ENCODE assay signal across 7 mouse cellular contexts in genomic region chr17:45474669-45475465, GRCm38 (mm10). TPM values are rescaled to one million over a fixed set of nuclear protein-coding genes. Genes with fewer than 3 reads are reported as not detected.
A peak's percentile ranks its signal among the peaks of the same experiment; 100 is the strongest.
DNase-seq lines count a peak whose midpoint lies in the region; ATAC-seq lines count a peak whose summit lies in the region.

Spats1 (minus strand) TSS chr17:45475415.

- ATAC-seq in intestine, embryonic 14.5 days (replicated peaks; ENCODE audit: low FRiP score, low TSS enrichment, low read depth): peak; percentile 65; the same call in 1 of the 2 replicates
- ATAC-seq in megakaryocyte progenitor cell, adult 5-6 weeks (replicated peaks; ENCODE audit: poor library complexity): peak; percentile 74

- H3K27ac ChIP-seq in intestine, embryonic 14.5 days (ENCODE audit: low read depth): no peak within 1 kb of the TSS

- peak within 1 kb of the TSS; percentile 36 for H3K4me3 ChIP-seq in intestine, embryonic 14.5 days (ENCODE audit: low read depth, low read length)

- H3K36me3 ChIP-seq in intestine, embryonic 14.5 days (ENCODE audit: control insufficient read depth, insufficient read depth, low read length): no peaks in the 10 kb centered on the region

- WGBS in intestine, embryonic 14.5 days: 4% methylated on average over 30 of the region's 30 CpGs

- intact Hi-C loops in left cerebral cortex, postnatal 10 days (cut with DNase I): no loop called here

- peak within 1 kb of the TSS; percentile 32; the same call in 1 of the 2 replicates for H3K9ac ChIP-seq in intestine, embryonic 14.5 days (ENCODE audit: low read length)

- H3K4me2 ChIP-seq in intestine, embryonic 14.5 days (ENCODE audit: low read length): peak within 1 kb of the TSS; percentile 58

- DNase-seq in adrenal gland, adult 8-10 months: peak; percentile 35
- DNase-seq in cerebellum, postnatal 4 days (ENCODE audit: low spot score in 2 of 2): peak; percentile 51 to 76
- peak; percentile 6 to 20 for DNase-seq in gastrocnemius, adult 8-10 months (ENCODE audit: low spot score in 2 of 2)
- peak; percentile 73 for DNase-seq in intestine, embryonic 14.5 days (ENCODE audit: low spot score)
- DNase-seq in left cerebral cortex, postnatal 10 days (ENCODE audit: extremely low spot score in 1 of 2, low spot score in 2 of 2): peak; percentile 86 to 90
- peak; percentile 85 for DNase-seq in right cerebral cortex, postnatal 14 days

- H3K4me1 ChIP-seq in intestine, embryonic 14.5 days (replicated peaks; ENCODE audit: control insufficient read depth, insufficient read depth, low read length): no peaks in the 10 kb centered on the region; the same call in 1 of the 2 replicates

- no peaks in the 10 kb centered on the region for H3K9me3 ChIP-seq in intestine, embryonic 14.5 days (ENCODE audit: control insufficient read depth, low read length)

- H3K27me3 ChIP-seq in intestine, embryonic 14.5 days (replicated peaks; ENCODE audit: control insufficient read depth, insufficient read depth, low read length): peaks cover 28% of the 10 kb centered on the region

RNA-seq across cellular contexts. Expression of gene Spats1, which starts in this region (rescaled TPM):
- under 1 TPM in 2 of 4 experiments, not detected in 2; 0.17 to 0.24 TPM for total RNA-seq in adrenal gland, adult 8-10 months (2022)
- total RNA-seq in gastrocnemius, adult 8-10 months (2022): not detected
- 0.59 and 0.65 TPM in 2 replicates for polyA plus RNA-seq in intestine, embryonic 14.5 days (2014; fragmentation: Nextera tagmentation; extraction: Ambion mirVana)
- 1 to 10 TPM; 4.9 to 5.0 TPM for total RNA-seq in left cerebral cortex, postnatal 10 days (2021)
- not detected in 2 replicates for total RNA-seq in megakaryocyte progenitor cell, adult 5-6 weeks (2015)
- total RNA-seq in megakaryocyte progenitor cell, adult 5-6 weeks (2017): not detected in 2 replicates

Comparison
In these comparisons a context has a peak if more than half of its experiments do, and no peak if none do; other contexts are left out.
1. RNA of gene Spats1 (total RNA-seq): 4.9 to 5.0 TPM in left cerebral cortex, postnatal 10 days; 0.17 to 0.24 TPM in adrenal gland, adult 8-10 months, not detected in gastrocnemius, adult 8-10 months and not detected in megakaryocyte progenitor cell, adult 5-6 weeks; every median in the first group is over 4 times any median in the second.
2. Peak in DNase-seq in adrenal gland, adult 8-10 months; RNA of the gene not detected or under 1 TPM.
3. Peak in DNase-seq in gastrocnemius, adult 8-10 months; RNA of the gene not detected or under 1 TPM.
4. Peak in DNase-seq, ATAC-seq, H3K4me3 ChIP-seq, H3K9ac ChIP-seq and H3K4me2 ChIP-seq in intestine, embryonic 14.5 days; RNA of the gene not detected or under 1 TPM.
5. Peak in ATAC-seq in megakaryocyte progenitor cell, adult 5-6 weeks; RNA of the gene not detected or under 1 TPM.
6. DNase-seq: peak in every context shown above with its lines; median percentile 88 in left cerebral cortex, postnatal 10 days; 85 in right cerebral cortex, postnatal 14 days; 73 in intestine, embryonic 14.5 days; 64 in cerebellum, postnatal 4 days; 35 in adrenal gland, adult 8-10 months; 13 in gastrocnemius, adult 8-10 months.